Mouse (Mus musculus) lung, postnatal 0 days (tissue): ENCODE results near the gene Cacna1d. TPM values are rescaled to one million over a fixed set of nuclear protein-coding genes. Genes with fewer than 3 reads are reported as not detected.

Source experiments
- ATAC-seq: fragments of 200-750 bp; cut with Nextera tagmentation; 2 replicates; pipeline ENCODE4 v1.8.0; 2017; ENCODE audit warnings: moderate library complexity
- DNase-seq: peaks from one replicate; pipeline ENCODE4 v3.0.0-alpha.2; 2016; ENCODE audit warnings: low spot score
- H3K27ac ChIP-seq: fragments of 300-500 bp; sonication (generic); 2 replicates; pipeline ENCODE4 v1.5.1; 2014; ENCODE audit warnings: antibody characterized with exemption, mild to moderate bottlenecking, low read length, mixed read lengths
- H3K27me3 ChIP-seq: fragments of 300-500 bp; sonication (generic); replicated peaks from 2 replicates; pipeline ENCODE4 v1.6.1; 2014; ENCODE audit warnings: low read length, mixed read lengths; ENCODE audit not compliant: insufficient read depth
- H3K36me3 ChIP-seq: fragments of 300-500 bp; sonication (generic); 2 replicates; pipeline ENCODE4 v1.6.1; 2014; ENCODE audit warnings: low read length, mixed read lengths; ENCODE audit not compliant: insufficient read depth
- H3K4me1 ChIP-seq: fragments of 300-500 bp; sonication (generic); 2 replicates; pipeline ENCODE4 v1.6.1; 2014; ENCODE audit warnings: antibody characterized with exemption, low read depth, low read length, mixed read lengths; ENCODE audit not compliant: insufficient read depth
- H3K4me2 ChIP-seq: fragments of 300-500 bp; sonication (generic); replicated peaks from 2 replicates; pipeline ENCODE4 v1.6.1; 2014; ENCODE audit warnings: low read depth, mild to moderate bottlenecking, low read length, moderate library complexity, mixed read lengths
- H3K4me3 ChIP-seq: fragments of 300-500 bp; sonication (generic); 2 replicates; pipeline ENCODE4 v1.5.1; 2014; ENCODE audit warnings: low read depth, low read length
- H3K9ac ChIP-seq: fragments of 300-500 bp; sonication (generic); replicated peaks from 2 replicates; pipeline ENCODE4 v1.6.1; 2014; ENCODE audit warnings: low read depth, mild to moderate bottlenecking
- H3K9me3 ChIP-seq: fragments of 300-500 bp; sonication (generic); 2 replicates; pipeline ENCODE4 v1.6.1; 2016; ENCODE audit warnings: low read length, mixed read lengths
- CTCF ChIP-seq: IDR thresholded peaks from 2 replicates; pipeline ENCODE4 v1.5.1; 2016; ENCODE audit warnings: antibody characterized with exemption, mild to moderate bottlenecking
- EP300 ChIP-seq: IDR thresholded peaks from 2 replicates; pipeline ENCODE4 v1.6.1; 2016; ENCODE audit warnings: antibody characterized with exemption, mild to moderate bottlenecking, control low read depth
- WGBS: fragments of 180-500 bp; shearing (Covaris S2); extraction: QIAGEN DNeasy Blood & Tissue Kit; methylation state at CpG from one replicate; pipeline ENCODE4 v1.1.7; 2014; 5-methylcytosine and 5-hydroxymethylcytosine counted together
- polyA plus RNA-seq: library from polyadenylated mRNA; unstranded; fragments of >200 nt; fragmentation: Nextera tagmentation; extraction: Ambion mirVana; gene quantifications from 2 replicates; pipeline ENCODE4 v1.2.1, GENCODE M21; 2015

Cacna1d gene
- polyA plus RNA-seq, 1 experiment from 2014 or later: 12.5 TPM

- Histone ChIP-seq H3K4me1 (no peaks in the 10 kb centered on the region), H3K36me3 (no peaks in the 10 kb centered on the region), H3K4me3 (no peak overlapping the region), H3K9ac (no peak overlapping the region), H3K27me3 (no peaks in the 10 kb centered on the region), H3K9me3 (no peaks in the 10 kb centered on the region), H3K27ac (no peak overlapping the region), H3K4me2 (no peak overlapping the region)
- ATAC-seq: no peak
- TF ChIP-seq EP300: no peak
- TF ChIP-seq CTCF: no peak
- DNase-seq: no peak
- 74% methylated on average over 8 of the region's 8 CpGs for WGBS
Measured at GRCm38 (mm10) chr14:30045704-30046220, 445.5 kb downstream of the Cacna1d start.

- H3K27ac ChIP-seq: no peak overlapping the region
- H3K4me2 ChIP-seq: no peak overlapping the region
- no peaks in the 10 kb centered on the region for H3K36me3 ChIP-seq
- TF ChIP-seq EP300 (no peak), CTCF (no peak)
- H3K27me3 ChIP-seq: no peaks in the 10 kb centered on the region
- H3K9ac ChIP-seq: no peak overlapping the region
- DNase-seq (no peak), ATAC-seq (no peak)
- no peak overlapping the region for H3K4me3 ChIP-seq
- no peaks in the 10 kb centered on the region for H3K4me1 ChIP-seq
- WGBS: 66% methylated on average over 10 of the region's 10 CpGs
- H3K9me3 ChIP-seq: no peaks in the 10 kb centered on the region
Measured at GRCm38 (mm10) chr14:30045239-30045638, 446.0 kb downstream of the Cacna1d start.

GRCm38 (mm10) chr14:30043356-30043940 is 447.8 kb downstream of the Cacna1d start:
- DNase-seq (peak; percentile 31), ATAC-seq (no peak; the same call in 1 of the 2 replicates)
- no peak overlapping the region for H3K4me2 ChIP-seq
- no peaks in the 10 kb centered on the region for H3K4me1 ChIP-seq
- no peak overlapping the region for H3K27ac ChIP-seq
- no peaks in the 10 kb centered on the region for H3K9me3 ChIP-seq
- no peaks in the 10 kb centered on the region for H3K27me3 ChIP-seq
- H3K9ac ChIP-seq: no peak overlapping the region
- H3K4me3 ChIP-seq: no peak overlapping the region
- TF ChIP-seq CTCF (no peak), EP300 (no peak)
- no peaks in the 10 kb centered on the region for H3K36me3 ChIP-seq
- WGBS: 74% methylated on average over 7 of the region's 7 CpGs

- ATAC-seq (no peak), DNase-seq (no peak)
- Histone ChIP-seq H3K4me2 (no peak overlapping the region), H3K27me3 (no peaks in the 10 kb centered on the region), H3K4me3 (no peak overlapping the region), H3K9me3 (no peaks in the 10 kb centered on the region), H3K36me3 (no peaks in the 10 kb centered on the region), H3K9ac (no peak overlapping the region), H3K27ac (no peak overlapping the region), H3K4me1 (no peaks in the 10 kb centered on the region)
- TF ChIP-seq EP300: no peak
- TF ChIP-seq CTCF: no peak
- WGBS: 85% methylated on average over 9 of the region's 9 CpGs
Measured at GRCm38 (mm10) chr14:30041836-30042235, 449.4 kb downstream of the Cacna1d start.

- TF ChIP-seq CTCF (no peak), EP300 (no peak)
- ATAC-seq (peak; percentile 34), DNase-seq (peak; percentile 6)
- Histone ChIP-seq H3K9me3 (no peaks in the 10 kb centered on the region), H3K36me3 (no peaks in the 10 kb centered on the region), H3K9ac (no peak overlapping the region), H3K27me3 (no peaks in the 10 kb centered on the region), H3K4me3 (no peak overlapping the region), H3K4me1 (no peaks in the 10 kb centered on the region), H3K4me2 (no peak overlapping the region), H3K27ac (no peak overlapping the region)
- 39% methylated on average over 4 of the region's 4 CpGs for WGBS
Measured at GRCm38 (mm10) chr14:30039413-30039812, 451.8 kb downstream of the Cacna1d start.

- H3K4me3 ChIP-seq: no peak overlapping the region
- no peak overlapping the region for H3K9ac ChIP-seq
- WGBS: 87% methylated on average over 18 of the region's 18 CpGs
- no peaks in the 10 kb centered on the region for H3K9me3 ChIP-seq
- H3K36me3 ChIP-seq: no peaks in the 10 kb centered on the region
- no peak for TF ChIP-seq EP300
- no peak for TF ChIP-seq CTCF
- H3K4me2 ChIP-seq: no peak overlapping the region
- no peaks in the 10 kb centered on the region for H3K4me1 ChIP-seq
- ATAC-seq (no peak), DNase-seq (no peak)
- no peak overlapping the region for H3K27ac ChIP-seq
- H3K27me3 ChIP-seq: no peaks in the 10 kb centered on the region
Measured at GRCm38 (mm10) chr14:30038431-30038830, 452.8 kb downstream of the Cacna1d start.
